Comparison of ENCODE assay signal across 16 mouse cellular contexts in the genomic region with DNA sequence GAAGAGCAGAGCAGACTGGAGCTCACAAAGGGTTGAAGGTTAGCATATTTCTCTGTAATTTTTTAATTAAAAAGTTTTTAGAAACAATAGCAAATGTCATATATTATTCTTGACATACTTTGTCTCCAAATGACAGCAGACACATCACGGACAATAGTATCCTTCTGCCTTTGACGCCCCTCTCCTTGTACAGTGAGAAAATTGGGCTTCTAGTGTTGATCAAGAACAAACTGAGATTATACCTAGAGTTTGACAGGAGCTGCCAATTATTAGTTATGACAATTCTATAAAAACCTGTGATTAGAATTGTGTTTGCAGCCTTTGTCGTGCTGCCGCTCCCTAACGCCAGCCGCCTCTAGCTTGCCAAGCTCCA. TPM values are rescaled to one million over a fixed set of nuclear protein-coding genes. Genes with fewer than 3 reads are reported as not detected.
DNase-seq lines count a peak whose midpoint lies in the region; ATAC-seq and TF ChIP-seq lines count a peak whose summit lies in the region.
"Had no signal": no experiment of that assay in that cellular context is flagged by ENCODE, and none has a peak within 500 bp of the region (broad histone marks: within the 10 kb centered on the region; RNA-seq: fewer than 3 reads in every experiment).

No protein-coding gene starts in this region.

- TF ChIP-seq POLR2A in kidney, adult 2 months (IDR thresholded peaks at IDR 0.05; ENCODE audit: low read depth, low read length), result no peak

- no peak overlapping the region for H3K9ac ChIP-seq in forebrain, embryonic 12.5 days
- no peak overlapping the region for H3K9ac ChIP-seq in neural tube, embryonic 13.5 days
- no peak overlapping the region for H3K9ac ChIP-seq in midbrain, embryonic 11.5 days (ENCODE audit: low read length)

- ATAC-seq in forebrain, embryonic 12.5 days (ENCODE audit: low FRiP score), result no peak
- no peak for ATAC-seq in neural tube, embryonic 13.5 days (ENCODE audit: low read depth)
- ATAC-seq in midbrain, embryonic 11.5 days (ENCODE audit: low FRiP score), result peak; percentile 49

- WGBS in forebrain, embryonic 10.5 days, result 93% methylated on average over 6 of the region's 6 CpGs
- WGBS in forebrain, embryonic 12.5 days, result 93% methylated on average over 6 of the region's 6 CpGs
- WGBS in neural tube, embryonic 13.5 days, result 92% methylated on average over 6 of the region's 6 CpGs
- 95% methylated on average over 6 of the region's 6 CpGs for WGBS in midbrain, embryonic 11.5 days
- 92% methylated on average over 6 of the region's 6 CpGs for WGBS in kidney, adult 2 months

- H3K4me3 ChIP-seq in forebrain, embryonic 10.5 days, result no peak overlapping the region
- H3K4me3 ChIP-seq in forebrain, embryonic 12.5 days (replicated peaks), result no peak overlapping the region
- H3K4me3 ChIP-seq in neural tube, embryonic 13.5 days, result no peak overlapping the region
- no peak overlapping the region for H3K4me3 ChIP-seq in midbrain, embryonic 11.5 days (ENCODE audit: low read depth, low read length)
- H3K4me3 ChIP-seq in kidney, adult 2 months (ENCODE audit: insufficient read depth, low read depth, low read length), result no peak overlapping the region
- H3K4me3 ChIP-seq: heart, adult 2 months had no signal

- H3K36me3 ChIP-seq in forebrain, embryonic 10.5 days (replicated peaks), result no peaks in the 10 kb centered on the region
- no peaks in the 10 kb centered on the region for H3K36me3 ChIP-seq in forebrain, embryonic 12.5 days (replicated peaks)
- H3K36me3 ChIP-seq in neural tube, embryonic 13.5 days, result no peaks in the 10 kb centered on the region
- no peaks in the 10 kb centered on the region for H3K36me3 ChIP-seq in midbrain, embryonic 11.5 days (ENCODE audit: control insufficient read depth, insufficient read depth, low read length)
- no peaks in the 10 kb centered on the region for H3K36me3 ChIP-seq in kidney, adult 2 months (ENCODE audit: control insufficient read depth, insufficient read depth, low read length)

- TF ChIP-seq CTCF in kidney, adult 2 months (conservative IDR thresholded peaks at IDR 0.05; ENCODE audit: insufficient read depth, insufficient read length, low read depth, low read length), result no peak

- H3K4me2 ChIP-seq in forebrain, embryonic 12.5 days, result no peak overlapping the region
- H3K4me2 ChIP-seq in neural tube, embryonic 13.5 days, result no peak overlapping the region
- H3K4me2 ChIP-seq in midbrain, embryonic 11.5 days, result no peak overlapping the region

- H3K4me1 ChIP-seq in forebrain, embryonic 10.5 days, result peaks cover 12% of the 10 kb centered on the region
- H3K4me1 ChIP-seq in forebrain, embryonic 12.5 days, result peaks cover 8% of the 10 kb centered on the region
- peaks cover 11% of the 10 kb centered on the region for H3K4me1 ChIP-seq in neural tube, embryonic 13.5 days (replicated peaks)
- H3K4me1 ChIP-seq in midbrain, embryonic 11.5 days (ENCODE audit: control insufficient read depth, insufficient read depth, low read length), result peaks cover 5% of the 10 kb centered on the region; the same call in 1 of the 2 replicates
- H3K4me1 ChIP-seq in kidney, adult 2 months (ENCODE audit: control insufficient read depth, insufficient read depth, low read length), result no peaks in the 10 kb centered on the region

- peak overlapping the region; percentile 58; the same call in 1 of the 2 replicates for H3K27ac ChIP-seq in forebrain, embryonic 10.5 days
- H3K27ac ChIP-seq in forebrain, embryonic 12.5 days, result no peak overlapping the region
- peak overlapping the region; percentile 62; the same call in 1 of the 2 replicates for H3K27ac ChIP-seq in neural tube, embryonic 13.5 days (replicated peaks)
- no peak overlapping the region for H3K27ac ChIP-seq in midbrain, embryonic 11.5 days (ENCODE audit: low read depth, low read length)
- H3K27ac ChIP-seq in kidney, adult 2 months (ENCODE audit: insufficient read depth, low read depth, low read length), result no peak overlapping the region
- H3K27ac ChIP-seq: heart, adult 2 months; stomach, postnatal 0 days had no signal

- no peaks in the 10 kb centered on the region for H3K27me3 ChIP-seq in forebrain, embryonic 10.5 days (ENCODE audit: poor library complexity, severe bottlenecking)
- 0 out of 2 replicates have a peak, but pooled peaks cover 3% of the 10 kb centered on the region for H3K27me3 ChIP-seq in forebrain, embryonic 12.5 days
- no peaks in the 10 kb centered on the region for H3K27me3 ChIP-seq in neural tube, embryonic 13.5 days
- no peaks in the 10 kb centered on the region for H3K27me3 ChIP-seq in midbrain, embryonic 11.5 days (ENCODE audit: control insufficient read depth, insufficient read depth, low read length)
- no peaks in the 10 kb centered on the region; the same call in 1 of the 2 replicates for H3K27me3 ChIP-seq in kidney, adult 2 months (replicated peaks; ENCODE audit: control insufficient read depth, insufficient read depth, low read length)
- H3K27me3 ChIP-seq: CH12.LX had no signal

- no peaks in the 10 kb centered on the region for H3K9me3 ChIP-seq in forebrain, embryonic 10.5 days
- no peaks in the 10 kb centered on the region for H3K9me3 ChIP-seq in forebrain, embryonic 12.5 days
- H3K9me3 ChIP-seq in neural tube, embryonic 13.5 days, result no peaks in the 10 kb centered on the region
- no peaks in the 10 kb centered on the region for H3K9me3 ChIP-seq in midbrain, embryonic 11.5 days (ENCODE audit: control insufficient read depth, low read length)

- DNase-seq in forebrain, embryonic 10.5 days (ENCODE audit: extremely low spot score, low spot score), result no peak
- DNase-seq in neural tube, embryonic 10.5 days (ENCODE audit: extremely low spot score, low spot score), result no peak
- DNase-seq in midbrain, embryonic 11.5 days (ENCODE audit: low spot score, missing footprints), result no peak
- no peak for DNase-seq in urinary bladder, postnatal 14 days (ENCODE audit: low spot score)
- DNase-seq in kidney, adult 2 months, result no peak
- DNase-seq in gastrocnemius, postnatal 25 days, result no peak
- DNase-seq: adrenal gland, postnatal 36 days; cerebellum, adult 9-11 months; heart, adult 2 months; kidney, postnatal 25 days; right cerebral cortex, adult 18-20 months; thymus, postnatal 25 days had no signal

RNA-seq across cellular contexts. Expression of a gene that starts 48.5 kb away (rescaled TPM):
- 194 and 207 TPM in 2 replicates for polyA plus RNA-seq in forebrain, embryonic 10.5 days (2016; fragmentation: Nextera tagmentation; extraction: Ambion mirVana)
- polyA plus RNA-seq in forebrain, embryonic 12.5 days (2016; fragmentation: Nextera tagmentation; extraction: Ambion mirVana), result 205 and 215 TPM in 2 replicates
- 218 and 246 TPM in 2 replicates for polyA plus RNA-seq in neural tube, embryonic 13.5 days (2015; fragmentation: Nextera tagmentation; extraction: Ambion mirVana)
- polyA plus RNA-seq in midbrain, embryonic 11.5 days (2014; fragmentation: Nextera tagmentation; extraction: Ambion mirVana), result 209 and 218 TPM in 2 replicates
- 26.1 and 40.2 TPM in 2 replicates for polyA plus RNA-seq in kidney, adult 2 months (2012; rRNA removed)
- 10 to 100 TPM; 58.6 to 66.8 TPM for total RNA-seq in gastrocnemius, postnatal 25 days (2021)

Comparison
In these comparisons a context has a peak if more than half of its experiments do, and no peak if none do; other contexts are left out.
1. H3K27ac ChIP-seq: peak in forebrain, embryonic 10.5 days (single experiment) and neural tube, embryonic 13.5 days (single experiment); none in forebrain, embryonic 12.5 days (single experiment), midbrain, embryonic 11.5 days (single experiment) and kidney, adult 2 months (single experiment).